Mouse (Mus musculus) CH12.LX (cell line): Measurements from ENCODE around the gene Acvr1c. TPM values are rescaled to one million over a fixed set of nuclear protein-coding genes. Genes with fewer than 3 reads are reported as not detected.

Source experiments
- DNase-seq: peaks from one replicate; pipeline ENCODE4 v3.0.0-alpha.2; 2013; ENCODE audit errors: extremely low read depth
- H3K27ac ChIP-seq: 2 replicates; pipeline ENCODE4 v1.5.1; 2012; ENCODE audit warnings: low read depth, mild to moderate bottlenecking, control low read depth, moderate library complexity; ENCODE audit not compliant: insufficient read depth
- H3K27me3 ChIP-seq: replicated peaks from 2 replicates; pipeline ENCODE3; 2012; ENCODE audit warnings: inconsistent platforms
- H3K36me3 ChIP-seq, 2 experiments: replicated peaks in 1 of 2; 2 replicates each; pipeline versions ENCODE3 to v1.6.1; 2012; ENCODE audit warnings: inconsistent platforms in 1 of 2, low read length in 1 of 2, mild to moderate bottlenecking in 1 of 2, mixed read lengths in 1 of 2, moderate library complexity in 1 of 2; ENCODE audit not compliant: control insufficient read depth in 1 of 2, insufficient read depth in 1 of 2
- H3K4me1 ChIP-seq, 2 experiments: 2 replicates each; pipeline ENCODE4 v1.6.1; 2012; ENCODE audit warnings: inconsistent platforms in 1 of 2, moderate library complexity in 1 of 2; ENCODE audit not compliant: insufficient read depth in 2 of 2, control insufficient read depth in 1 of 2
- H3K4me2 ChIP-seq: 2 replicates; pipeline ENCODE4 v1.6.1; 2012; ENCODE audit warnings: low read depth, mild to moderate bottlenecking, control low read depth; ENCODE audit not compliant: poor library complexity, insufficient read depth, severe bottlenecking
- H3K4me3 ChIP-seq, 3 experiments: fragments of 150-350 bp in 1 of 3; sonication (generic) in 1 of 3; replicated peaks in 1 of 3; 2 replicates each; pipeline versions ENCODE3 to v1.5.1; 2011 to 2012; ENCODE audit warnings: low read depth in 2 of 3, low read length in 2 of 3, mild to moderate bottlenecking in 2 of 3, moderate library complexity in 2 of 3, control low read depth in 1 of 3, improper control_type of control experiment in 1 of 3, inconsistent platforms in 1 of 3, mixed read lengths in 1 of 3; ENCODE audit not compliant: poor library complexity in 1 of 3
- H3K79me2 ChIP-seq: replicated peaks from 2 replicates; pipeline ENCODE4 v1.6.1; 2012; ENCODE audit warnings: mild to moderate bottlenecking, moderate library complexity; ENCODE audit not compliant: control insufficient read depth, poor library complexity, insufficient read depth, severe bottlenecking; ENCODE audit errors: extremely low read depth
- H3K9ac ChIP-seq: 2 replicates; pipeline ENCODE4 v1.6.1; 2012; ENCODE audit warnings: low read depth, mild to moderate bottlenecking, control low read depth, moderate library complexity; ENCODE audit not compliant: insufficient read depth
- H3K9me3 ChIP-seq: replicated peaks from 2 replicates; pipeline ENCODE3; 2012; ENCODE audit warnings: low read length, inconsistent platforms, mixed read lengths
- BHLHE40 ChIP-seq: IDR thresholded peaks from 2 replicates; pipeline ENCODE4 v1.6.1; 2011; ENCODE audit warnings: mild to moderate bottlenecking, low read depth, low read length, improper control_type of control experiment
- CHD2 ChIP-seq: IDR thresholded peaks from 2 replicates; pipeline ENCODE4 v1.6.1; 2011; ENCODE audit warnings: low read length, improper control_type of control experiment
- CTCF ChIP-seq, 2 experiments: IDR thresholded peaks in 1 of 2; conservative IDR thresholded peaks in 1 of 2; 2 replicates each; pipeline ENCODE4 v1.5.1; 2011 to 2012; ENCODE audit warnings: low read depth in 2 of 2, low read length in 2 of 2, improper control_type of control experiment in 1 of 2, inconsistent platforms in 1 of 2, mild to moderate bottlenecking in 1 of 2, moderate library complexity in 1 of 2
- E2F4 ChIP-seq: IDR thresholded peaks from 2 replicates; pipeline ENCODE4 v1.6.1; 2011; ENCODE audit warnings: low read depth, low read length, improper control_type of control experiment; ENCODE audit not compliant: insufficient replicate concordance
- ELF1 ChIP-seq: IDR thresholded peaks from 2 replicates; pipeline ENCODE4 v1.6.1; 2014; ENCODE audit warnings: low read depth, mild to moderate bottlenecking, inconsistent platforms, low read length, improper control_type of control experiment
- IRF4 ChIP-seq: IDR thresholded peaks from 2 replicates; pipeline ENCODE4 v1.6.1; 2014; ENCODE audit warnings: low read depth, mild to moderate bottlenecking, inconsistent platforms, low read length, improper control_type of control experiment
- JUN ChIP-seq: IDR thresholded peaks from 2 replicates; pipeline ENCODE4 v1.6.1; 2011; ENCODE audit warnings: low read depth, mild to moderate bottlenecking, low read length, improper control_type of control experiment, moderate library complexity; ENCODE audit not compliant: insufficient read depth
- JUND ChIP-seq: conservative IDR thresholded peaks from 2 replicates; pipeline ENCODE4 v1.6.1; 2011; ENCODE audit warnings: low read depth, low read length, improper control_type of control experiment
- KAT2A ChIP-seq: IDR thresholded peaks from 2 replicates; pipeline ENCODE4 v1.6.1; 2012; ENCODE audit warnings: low read length, improper control_type of control experiment, inconsistent platforms; ENCODE audit not compliant: insufficient replicate concordance
- MAX ChIP-seq: IDR thresholded peaks from 2 replicates; pipeline ENCODE4 v1.6.1; 2011; ENCODE audit warnings: low read length, improper control_type of control experiment
- MAZ ChIP-seq: IDR thresholded peaks from 2 replicates; pipeline ENCODE4 v1.6.1; 2012; ENCODE audit warnings: low read depth, mild to moderate bottlenecking, inconsistent platforms, low read length, improper control_type of control experiment, moderate library complexity
- NELFE ChIP-seq: IDR thresholded peaks from 2 replicates; pipeline ENCODE4 v1.6.1; 2011; ENCODE audit warnings: low read depth, low read length, improper control_type of control experiment
- NRF1 ChIP-seq: IDR thresholded peaks from 2 replicates; pipeline ENCODE4 v1.6.1; 2014; ENCODE audit warnings: low read depth, mild to moderate bottlenecking, inconsistent platforms, low read length, improper control_type of control experiment, moderate library complexity
- PAX5 ChIP-seq: IDR thresholded peaks from 2 replicates; pipeline ENCODE4 v1.6.1; 2012; ENCODE audit warnings: low read length, inconsistent platforms, mixed read lengths
- RAD21 ChIP-seq: IDR thresholded peaks from 2 replicates; pipeline ENCODE4 v1.6.1; 2011; ENCODE audit warnings: low read depth, mild to moderate bottlenecking, low read length, improper control_type of control experiment, moderate library complexity
- RCOR1 ChIP-seq: conservative IDR thresholded peaks from 2 replicates; pipeline ENCODE4 v1.6.1; 2012; ENCODE audit warnings: low read depth, mild to moderate bottlenecking, inconsistent platforms, low read length, improper control_type of control experiment
- SMC3 ChIP-seq: IDR thresholded peaks from 2 replicates; pipeline ENCODE4 v1.6.1; 2011; ENCODE audit warnings: low read depth, low read length, improper control_type of control experiment
- TBP ChIP-seq: conservative IDR thresholded peaks from 2 replicates; pipeline ENCODE4 v1.6.1; 2011; ENCODE audit warnings: low read depth, low read length, improper control_type of control experiment
- ZMIZ1 ChIP-seq: IDR thresholded peaks from 2 replicates; pipeline ENCODE4 v1.6.1; 2012; ENCODE audit warnings: low read depth, mild to moderate bottlenecking, inconsistent platforms, low read length, improper control_type of control experiment
- dilution Hi-C: fragments of 300-500 bp; cut with MboI; formaldehyde crosslinking; loops from 2 replicates; pipeline ENCODE4 v1.14.3; 2020; ENCODE audit warnings: low sequenced_read_pairs; ENCODE audit not compliant: extremely low pct_unique_long_range_greater_than_20kb, extremely low pct_ligation_motif_present
- in situ Hi-C: fragments of 300-500 bp; cut with MboI; formaldehyde crosslinking; loops from 3 replicates; pipeline ENCODE4 v1.14.3; 2019; ENCODE audit warnings: low sequenced_read_pairs, low pct_ligation_motif_present, low pct_unique_long_range_greater_than_20kb, mixed read lengths
- polyA plus RNA-seq: library from polyadenylated mRNA; unstranded; fragments of >175 nt; gene quantifications from 2 replicates; pipeline ENCODE4 v1.2.1, GENCODE M21; 2012; ENCODE audit warnings: low read depth; ENCODE audit not compliant: insufficient read length
- total RNA-seq, 2 experiments: library from RNA; depleted of rRNA; stranded (reverse); fragments of 300-350 nt in 1 of 2; fragments of >200 nt in 1 of 2; gene quantifications; 2 replicates each; pipeline ENCODE4 v1.2.3; 2012 to 2014

Gene Acvr1c
- total and polyA plus RNA-seq, 3 experiments, result 0.03 to 0.21 TPM; not detected in 1

DNA sequence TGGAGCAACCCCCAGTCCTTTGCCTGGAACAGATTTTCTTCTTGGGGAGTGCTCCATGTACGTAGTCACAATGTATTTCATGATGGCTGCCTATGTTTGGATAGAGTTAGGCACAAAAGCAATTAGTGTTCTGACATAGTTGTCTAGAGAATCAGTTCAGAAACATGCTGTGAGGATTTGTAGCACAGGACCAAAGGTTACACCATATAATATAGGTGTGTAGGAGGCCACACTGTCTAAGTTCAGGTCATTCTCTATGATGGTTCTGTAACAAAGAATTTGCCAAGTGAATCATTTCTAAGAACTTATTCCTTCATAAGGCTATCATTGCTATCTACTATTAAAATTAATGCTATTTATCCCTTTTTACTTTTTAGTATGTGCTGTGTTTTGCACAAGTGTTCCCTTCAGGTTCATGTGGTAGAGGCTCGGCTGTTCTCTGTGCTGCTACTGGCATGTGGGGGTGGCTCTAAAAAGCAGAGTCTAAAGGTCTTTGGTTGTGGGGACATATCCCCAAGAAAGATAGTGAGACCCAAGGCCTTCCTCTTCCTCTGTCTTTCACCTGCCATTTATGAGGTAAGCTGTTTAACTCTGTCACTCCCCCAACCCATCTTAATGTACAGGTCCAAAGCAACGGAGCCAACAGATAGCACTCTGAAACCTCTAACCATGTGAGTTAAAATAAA is 3.8 kb upstream of the Acvr1c start:
- no peak overlapping the region for H3K4me3 ChIP-seq
- no peaks in the 10 kb centered on the region for H3K27me3 ChIP-seq
- TF ChIP-seq JUN (no peak), CTCF (conservative IDR thresholded peaks at IDR 0.05 in 1 of 2, IDR thresholded peaks at IDR 0.05 in 1 of 2; ENCODE audit: low read depth in 2 of 2, low read length in 2 of 2) (no peak), TBP (no peak), CHD2 (no peak), NRF1 (no peak), RCOR1 (no peak), JUND (no peak), PAX5 (no peak)
- DNase-seq, result no peak
- H3K79me2 ChIP-seq, result no peaks in the 10 kb centered on the region
- H3K27ac ChIP-seq, result no peak overlapping the region
- no peak overlapping the region for H3K9ac ChIP-seq
- in situ Hi-C loops, result no loop called here
- H3K4me2 ChIP-seq, result no peak overlapping the region
- no peaks in the 10 kb centered on the region for H3K9me3 ChIP-seq
- no peaks in the 10 kb centered on the region for H3K4me1 ChIP-seq
- no peaks in the 10 kb centered on the region for H3K36me3 ChIP-seq
- dilution Hi-C loops, result no loop called here

DNA sequence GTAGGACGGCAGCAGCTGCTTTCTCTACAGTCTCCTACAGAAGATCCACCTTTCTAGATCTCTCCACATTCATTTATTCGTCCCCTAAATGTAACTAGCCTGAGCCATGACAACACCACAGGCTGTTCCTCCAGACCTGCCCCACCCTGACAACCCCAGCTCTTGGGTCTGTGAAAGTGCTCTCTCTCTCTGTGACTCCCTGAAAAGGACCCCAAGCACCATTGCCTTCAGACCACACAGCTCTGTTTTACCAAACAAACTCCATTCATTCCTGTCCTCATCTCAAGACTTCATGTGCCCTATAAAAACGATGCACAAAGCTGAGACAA is 401 bp upstream of the Acvr1c start:
- Histone ChIP-seq H3K4me3 (no peak overlapping the region), H3K27me3 (no peaks in the 10 kb centered on the region), H3K4me2 (no peak overlapping the region), H3K4me1 (no peaks in the 10 kb centered on the region), H3K9me3 (no peaks in the 10 kb centered on the region), H3K27ac (no peak overlapping the region), H3K9ac (no peak overlapping the region), H3K79me2 (no peaks in the 10 kb centered on the region), H3K36me3 (no peaks in the 10 kb centered on the region)
- in situ Hi-C loops, result no loop called here
- no peak for TF ChIP-seq E2F4
- no peak for TF ChIP-seq RCOR1
- no peak for TF ChIP-seq ELF1
- TF ChIP-seq TBP, result no peak
- no peak for TF ChIP-seq RAD21
- no peak for TF ChIP-seq SMC3
- TF ChIP-seq NELFE, result no peak
- no peak for TF ChIP-seq IRF4
- TF ChIP-seq MAX, result no peak
- TF ChIP-seq KAT2A, result no peak
- no peak for TF ChIP-seq BHLHE40
- no peak for TF ChIP-seq ZMIZ1
- no peak for TF ChIP-seq MAZ
- dilution Hi-C loops, result no loop called here
- no peak for DNase-seq
